Mouse (Mus musculus) adrenal gland, adult 18-20 months (tissue): Measurements from ENCODE around the gene Pigr. TPM values are rescaled to one million over a fixed set of nuclear protein-coding genes. Genes with fewer than 3 reads are reported as not detected.

Source experiments
- DNase-seq, 2 experiments: peaks; one replicate each; pipeline ENCODE4 v3.0.0; 2021 to 2022; ENCODE audit warnings: low spot score in 2 of 2
- total RNA-seq, 2 experiments: library from RNA; stranded (reverse); gene quantifications; 1 replicate in 1 of 2; 2 replicates in 1 of 2; pipeline ENCODE4 v1.2.3; 2021

Gene Pigr
- total RNA-seq, 2 experiments from 2014 or later, result 0.19 to 0.50 TPM

DNA sequence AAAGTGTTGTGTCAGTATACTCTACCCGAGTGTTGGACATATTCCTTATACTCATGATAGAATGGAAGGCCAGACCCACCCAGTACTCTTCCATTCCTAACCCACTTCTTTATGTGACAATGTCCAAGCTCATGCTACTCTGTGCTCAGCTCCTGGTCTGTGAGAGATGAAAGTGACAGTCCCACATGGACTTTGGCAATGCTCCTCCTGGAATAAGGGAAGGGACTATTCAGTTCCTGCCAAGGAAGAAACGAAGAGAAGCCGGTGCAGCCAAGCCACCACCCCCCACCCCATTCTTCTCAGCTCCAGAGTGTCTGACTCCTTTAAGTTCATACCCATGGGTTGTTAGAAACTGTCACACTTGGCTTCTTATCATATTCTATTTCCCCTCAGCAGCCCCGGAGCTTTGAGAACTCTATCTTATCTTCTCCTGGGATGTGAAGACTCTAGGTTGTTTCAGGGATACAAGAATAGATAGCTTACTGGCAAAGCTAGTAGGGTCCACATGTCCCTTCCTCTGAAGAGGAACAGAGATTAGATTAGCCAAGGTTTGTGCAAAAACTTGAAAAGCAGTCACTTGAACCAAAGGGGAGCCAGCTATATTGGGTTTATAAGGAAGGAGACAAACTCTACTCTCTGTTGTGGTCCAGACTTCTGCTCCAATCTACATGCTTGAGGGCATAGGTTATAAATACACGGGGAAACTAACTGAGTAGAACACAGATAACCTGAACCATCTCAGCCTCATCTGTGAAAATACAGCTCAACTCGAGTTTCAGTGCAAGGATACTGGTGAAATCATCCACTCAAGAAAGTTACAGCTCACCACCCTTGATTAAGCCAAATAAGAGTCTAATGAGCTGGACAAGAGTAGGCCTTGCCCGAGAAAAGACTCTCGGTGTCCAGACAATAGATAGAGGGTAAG is 3.7 kb downstream of the Pigr start:
- DNase-seq, result no peak

DNA sequence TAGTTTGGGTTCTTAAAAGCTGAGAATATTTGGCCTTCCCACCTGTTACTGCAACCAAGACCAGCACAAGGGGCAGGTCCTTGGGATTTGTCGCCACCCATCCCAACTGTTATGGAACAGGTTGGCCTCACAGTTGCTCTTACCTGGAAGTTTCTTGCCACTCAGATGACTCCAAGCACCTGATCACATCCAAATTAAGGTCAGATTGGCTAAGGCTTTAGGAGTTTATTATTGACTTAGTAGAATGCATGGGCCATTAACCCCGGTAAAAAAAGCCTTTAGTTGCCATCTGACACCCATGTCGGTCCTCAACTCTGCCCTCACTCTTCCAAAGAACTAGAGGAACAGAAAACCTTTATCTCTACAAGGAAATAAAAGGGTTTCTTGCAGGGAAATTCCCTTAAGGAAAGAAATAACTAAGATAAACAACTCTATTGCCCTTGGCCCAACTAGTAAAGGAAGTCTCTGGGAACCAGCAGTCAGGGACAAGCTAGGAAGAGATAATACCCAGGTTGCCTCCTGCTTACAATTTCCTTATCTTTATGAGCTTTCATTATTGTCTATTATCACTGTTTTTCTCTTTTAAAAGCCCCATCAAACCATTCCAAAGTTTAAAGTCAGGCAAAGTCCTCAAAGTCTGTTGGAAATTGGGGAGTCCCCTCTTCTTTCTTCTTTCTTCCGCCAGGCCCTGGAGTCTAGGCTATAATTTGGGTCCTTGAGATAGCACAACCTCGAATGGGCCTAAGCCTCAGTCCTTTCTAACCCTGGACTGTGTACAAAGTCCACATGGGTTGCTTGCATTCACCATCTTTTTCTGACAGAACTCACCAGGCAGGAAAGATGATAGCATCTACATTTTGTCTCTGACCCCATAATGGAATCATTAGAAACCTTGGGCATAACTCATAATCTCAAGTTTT is 6.0 kb downstream of the Pigr start:
- DNase-seq, result no peak

DNA sequence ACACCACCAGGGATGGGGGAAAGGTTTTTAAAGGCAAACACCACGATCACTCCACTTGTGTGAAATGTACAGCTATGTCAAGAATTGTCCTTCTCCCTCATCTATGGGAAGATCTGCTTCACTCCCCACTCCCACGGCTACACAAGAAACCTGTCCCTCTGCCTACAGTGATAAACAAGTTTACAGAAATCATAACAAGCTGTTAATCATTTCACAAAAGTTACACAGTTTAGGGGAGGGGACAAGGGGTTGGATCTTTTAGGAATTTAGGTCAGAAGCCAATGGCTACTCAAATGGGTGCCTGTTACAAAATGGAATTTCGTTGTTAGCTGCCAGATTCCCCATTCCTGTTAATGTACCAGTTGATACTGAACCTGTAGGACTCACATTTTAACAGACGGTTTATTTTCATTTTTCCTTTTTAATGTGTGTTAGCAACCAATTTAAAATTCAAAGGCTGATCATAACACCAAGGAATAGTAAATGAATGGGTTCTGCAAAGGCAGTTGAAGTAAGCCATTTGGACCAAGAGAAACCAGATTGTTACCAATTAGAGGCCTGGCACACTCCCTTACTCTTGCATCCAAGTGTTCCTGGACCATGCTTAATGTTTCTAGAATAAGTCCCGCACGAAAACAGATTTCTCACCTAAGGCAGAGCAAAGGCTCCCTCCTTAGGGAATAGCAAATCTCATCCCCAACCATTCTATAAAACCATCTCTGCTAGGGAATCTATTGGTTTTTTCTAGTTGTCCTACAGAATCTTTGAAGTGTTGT is 8.9 kb downstream of the Pigr start:
- DNase-seq, result no peak

DNA sequence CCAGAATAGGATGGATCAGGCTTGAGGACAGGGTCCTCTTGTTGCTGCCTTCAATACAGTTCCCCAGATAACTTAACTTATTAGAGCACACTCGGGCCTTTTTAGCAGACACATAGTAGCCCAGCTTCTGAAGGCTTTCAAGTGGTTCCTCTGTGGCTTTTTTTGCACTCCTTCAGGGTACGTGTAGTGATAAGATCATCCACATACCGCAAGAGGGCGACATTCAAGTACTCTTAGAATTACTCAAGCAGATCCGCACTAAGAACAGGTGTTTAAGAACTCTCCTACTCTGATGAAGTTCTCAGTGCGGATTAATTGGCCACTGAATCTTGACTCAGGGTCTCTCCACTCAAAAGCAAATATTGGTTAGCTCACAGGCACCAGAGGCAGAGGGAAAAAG is 11.8 kb downstream of the Pigr start:
- DNase-seq, result no peak

DNA sequence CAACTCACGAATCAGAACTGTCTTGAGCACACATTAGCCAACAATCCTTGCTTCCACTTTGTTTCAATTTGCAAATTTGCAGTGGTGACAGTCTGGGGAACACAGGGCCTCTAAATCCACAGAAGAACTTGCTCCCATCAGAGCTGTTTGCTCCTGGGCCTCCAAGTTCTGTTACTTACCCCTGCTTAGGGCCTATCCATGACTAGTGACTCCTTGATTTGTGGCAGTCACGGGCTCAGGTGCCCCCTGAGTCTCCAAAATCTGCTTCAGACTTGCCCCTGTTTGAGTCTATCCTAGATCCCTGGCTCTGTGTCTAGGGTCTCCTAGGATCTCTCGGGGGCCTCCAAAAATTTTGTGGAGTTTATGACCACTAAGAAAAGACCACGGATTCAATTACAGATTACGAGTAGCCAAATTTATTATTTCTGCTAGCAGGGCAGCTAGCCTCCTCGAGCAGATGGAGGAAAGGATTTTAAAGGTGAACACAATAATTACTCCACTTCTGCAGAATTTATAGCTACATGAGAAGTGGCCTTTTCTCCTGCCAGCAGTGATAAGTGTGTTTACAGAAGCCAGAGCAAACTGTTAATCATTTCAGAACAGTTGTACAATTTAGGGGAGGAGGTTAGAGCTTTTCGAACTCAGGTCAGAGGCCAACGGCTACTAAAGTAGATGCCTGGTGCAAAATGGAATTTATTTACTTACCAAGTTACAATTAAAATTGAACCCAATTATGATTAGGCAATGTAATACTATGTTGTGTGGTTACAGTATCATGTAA is 14.3 kb downstream of the Pigr start:
- DNase-seq, result no peak

DNA sequence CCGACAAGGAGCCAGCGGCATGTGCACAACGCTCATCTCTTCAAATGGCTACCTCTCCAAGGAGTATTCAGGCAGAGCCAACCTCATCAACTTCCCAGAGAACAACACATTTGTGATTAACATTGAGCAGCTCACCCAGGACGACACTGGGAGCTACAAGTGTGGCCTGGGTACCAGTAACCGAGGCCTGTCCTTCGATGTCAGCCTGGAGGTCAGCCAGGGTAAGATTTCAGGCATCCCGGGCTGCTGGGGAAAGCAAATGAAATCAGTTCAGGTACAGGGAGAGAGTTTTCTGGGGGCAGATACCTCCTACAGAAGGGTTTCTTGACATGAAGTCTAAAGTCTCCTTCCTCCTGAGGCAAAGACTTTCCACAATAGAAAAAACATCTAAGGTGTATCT is 15.1 kb downstream of the Pigr start:
- DNase-seq, result no peak

DNA sequence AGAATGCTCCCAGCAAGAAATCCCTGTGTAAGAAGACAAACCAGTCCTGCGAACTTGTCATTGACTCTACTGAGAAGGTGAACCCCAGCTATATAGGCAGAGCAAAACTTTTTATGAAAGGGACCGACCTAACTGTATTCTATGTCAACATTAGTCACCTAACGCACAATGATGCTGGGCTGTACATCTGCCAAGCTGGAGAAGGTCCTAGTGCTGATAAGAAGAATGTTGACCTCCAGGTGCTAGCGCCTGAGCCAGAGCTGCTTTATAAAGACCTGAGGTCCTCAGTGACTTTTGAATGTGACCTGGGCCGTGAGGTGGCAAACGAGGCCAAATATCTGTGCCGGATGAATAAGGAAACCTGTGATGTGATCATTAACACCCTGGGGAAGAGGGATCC is 18.0 kb downstream of the Pigr start:
- no peak for DNase-seq

DNA sequence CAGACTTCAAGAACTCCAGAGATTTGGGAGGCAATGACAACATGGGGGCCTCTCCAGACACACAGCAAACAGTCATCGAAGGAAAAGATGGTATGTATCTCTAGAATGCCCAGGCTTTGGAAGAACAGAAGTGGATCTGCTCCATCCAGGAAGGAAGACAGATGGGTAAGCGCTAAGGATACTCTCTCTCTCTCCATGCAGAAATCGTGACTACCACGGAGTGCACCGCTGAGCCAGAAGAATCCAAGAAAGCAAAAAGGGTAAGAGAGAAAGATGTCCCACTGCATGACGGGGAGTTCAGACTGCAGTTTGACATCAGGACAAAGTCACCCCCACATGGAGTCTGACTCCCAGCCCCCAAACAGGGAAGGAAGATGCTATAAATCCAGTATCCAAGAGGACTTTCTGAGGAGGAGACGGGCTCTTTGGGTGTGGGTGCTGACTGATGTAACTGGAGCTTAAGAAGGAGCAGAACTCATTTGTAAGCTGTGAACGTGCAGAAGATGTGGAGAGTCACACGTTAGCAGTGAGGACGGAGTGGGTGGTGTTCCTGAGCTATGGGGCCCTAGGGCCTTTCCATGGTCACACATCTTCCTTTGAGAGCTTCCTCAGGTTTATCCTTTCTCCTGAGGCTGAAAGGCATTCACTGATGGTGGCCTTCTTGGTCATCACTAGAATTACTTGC is 23.2 kb downstream of the Pigr start:
- no peak for DNase-seq

DNA sequence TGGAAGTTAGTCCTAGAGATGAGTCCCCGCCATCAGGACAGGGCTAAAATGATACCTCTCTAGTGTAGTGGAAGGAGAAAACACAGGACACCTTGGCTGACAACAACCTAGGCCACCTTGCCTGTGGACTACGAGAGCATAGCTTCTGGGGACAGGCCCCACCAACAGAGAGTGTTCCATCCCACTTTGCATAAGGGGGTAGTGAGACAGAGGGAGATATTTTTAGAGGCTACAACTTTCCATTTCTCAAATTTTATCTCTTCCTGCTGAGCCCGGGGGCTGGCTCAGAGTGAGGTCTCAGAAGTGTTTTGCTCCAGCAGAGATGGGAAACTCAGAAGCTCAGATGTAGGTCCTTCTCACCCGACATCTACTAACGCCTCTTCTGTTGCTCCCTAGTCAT is 23.9 kb downstream of the Pigr start:
- DNase-seq, result no peak

DNA sequence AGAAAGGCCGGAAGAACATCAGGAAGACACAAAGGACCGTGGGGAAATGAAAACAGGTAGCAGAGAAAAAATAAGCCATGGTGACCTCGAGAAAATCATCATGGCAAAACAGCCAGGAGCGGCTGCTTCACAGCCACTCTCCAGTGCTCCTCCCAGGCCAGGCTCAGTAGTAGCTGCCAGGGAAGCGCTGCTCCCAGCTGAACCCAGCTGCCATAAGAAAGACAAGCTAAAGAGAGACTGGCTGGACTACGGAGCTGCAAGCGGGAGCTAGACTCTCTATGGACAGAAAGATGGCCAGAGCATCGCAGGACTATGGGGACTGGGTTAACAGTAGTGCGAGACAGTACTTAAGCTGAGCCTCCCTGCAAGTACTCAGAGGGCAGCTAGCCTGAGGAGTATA is 28.3 kb downstream of the Pigr start:
- DNase-seq, result no peak

DNA sequence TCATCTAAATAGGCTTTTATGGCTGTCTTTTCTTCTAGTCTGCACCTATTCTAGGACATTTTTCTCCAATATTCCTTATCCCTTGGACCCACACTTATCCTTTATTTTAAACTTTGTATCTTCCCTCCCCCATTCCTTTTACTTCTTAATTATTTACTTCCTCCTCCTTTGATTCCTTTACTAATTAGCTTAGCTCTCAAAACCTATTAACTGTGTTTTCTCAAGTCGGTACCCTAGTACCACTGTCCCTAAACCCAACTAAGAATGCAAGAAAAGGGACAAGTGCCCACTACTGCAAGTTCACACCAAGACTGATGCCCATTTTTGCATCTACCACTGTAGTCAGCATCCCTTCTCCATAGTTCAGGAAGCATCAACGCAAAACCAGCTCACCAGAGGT is 29.2 kb downstream of the Pigr start:
- no peak for DNase-seq

DNA sequence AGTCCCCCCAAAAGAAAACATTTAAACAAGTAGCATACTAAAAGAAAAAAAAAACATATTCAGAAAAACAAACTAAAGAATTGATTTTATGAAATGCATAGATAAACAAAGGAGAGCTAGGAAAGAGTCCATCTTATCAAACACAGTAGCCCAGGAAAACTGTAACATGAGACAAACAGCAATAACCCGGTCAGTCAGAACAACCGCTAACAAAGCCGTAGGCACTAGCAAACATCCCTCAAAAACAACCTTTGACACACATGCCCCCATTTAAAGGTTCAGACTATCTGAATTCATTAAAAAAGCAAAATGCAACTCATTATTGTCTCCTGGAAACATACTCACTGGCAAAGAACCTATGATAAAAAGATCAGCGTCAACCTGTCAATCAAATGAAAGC is 31.0 kb downstream of the Pigr start:
- DNase-seq, result no peak

DNA sequence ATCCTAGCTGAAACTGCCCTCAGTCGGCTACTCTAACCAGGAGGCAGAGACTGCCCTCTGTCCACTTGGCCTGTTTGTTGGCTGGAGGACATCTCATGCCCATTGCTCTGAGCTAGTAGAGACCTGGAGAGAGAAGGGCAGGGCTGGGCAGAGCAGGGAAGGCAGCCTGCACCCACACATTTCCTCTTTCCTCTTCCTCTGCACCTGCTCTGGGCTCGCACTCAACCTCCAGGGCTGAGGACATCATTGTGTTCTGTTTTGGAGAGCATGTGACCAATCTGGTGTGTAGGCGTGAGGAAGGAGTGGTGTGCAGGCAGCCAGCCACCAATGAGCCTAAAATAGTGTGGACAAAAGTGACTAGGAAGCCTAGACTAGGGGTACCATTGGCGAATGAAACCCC is 37.8 kb downstream of the Pigr start:
- no peak for DNase-seq

DNA sequence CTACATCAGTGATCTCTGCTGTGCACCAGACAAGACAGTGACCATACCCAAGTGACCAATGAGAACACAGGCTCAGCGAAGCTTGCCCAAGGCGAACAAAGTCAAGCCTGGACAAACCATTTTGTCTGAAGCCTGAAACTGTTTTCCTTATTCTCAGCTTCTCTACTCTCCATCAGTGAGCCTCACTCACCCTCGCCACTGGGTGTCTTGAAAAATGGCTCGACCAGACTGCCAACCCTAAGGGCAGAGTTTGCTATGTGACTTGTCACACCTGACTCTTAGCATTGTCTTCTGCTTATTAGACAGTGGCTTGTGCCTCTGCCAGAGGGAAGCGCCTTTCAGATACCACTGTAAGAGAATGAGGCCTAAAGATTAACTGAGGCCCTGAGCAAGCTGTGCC is 38.3 kb downstream of the Pigr start:
- DNase-seq, result no peak

DNA sequence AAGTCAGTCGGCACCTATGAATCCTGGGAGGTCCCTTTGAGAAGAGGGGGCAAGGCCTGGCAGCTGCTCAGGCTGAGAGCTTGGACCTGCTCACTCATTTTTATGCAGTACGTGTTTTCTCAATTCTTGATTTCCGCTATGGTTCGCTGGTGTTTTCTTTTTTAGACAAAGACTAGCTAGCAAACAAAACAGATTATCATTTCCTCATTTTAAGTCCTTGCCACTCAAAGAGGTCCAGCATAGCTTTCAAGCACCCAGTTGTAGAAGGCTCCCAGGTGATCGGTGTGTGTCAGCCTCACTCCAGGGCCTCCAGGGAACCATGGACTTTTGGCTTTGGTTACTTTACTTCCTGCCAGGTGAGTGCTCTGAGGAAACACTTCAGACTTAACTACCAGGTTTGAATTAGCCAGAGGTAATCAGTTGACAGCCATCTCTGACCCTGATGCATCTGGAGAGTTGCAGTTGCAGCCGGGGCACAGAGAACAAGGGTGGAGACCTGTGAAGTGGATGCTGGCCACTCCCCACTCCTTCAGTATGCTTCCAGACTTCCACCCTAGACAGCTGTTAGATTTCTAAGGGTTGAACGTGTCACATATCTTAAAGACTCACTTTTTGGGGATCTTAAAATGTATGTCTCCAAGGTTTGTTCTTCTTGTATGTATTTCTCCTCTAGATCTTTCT is 39.2 kb downstream of the Pigr start, which contains the start of gene Fcmr:
Gene Fcmr, plus strand, starts transcription at position 129 of the 681 bp plus-strand sequence.
- no peak for DNase-seq

DNA sequence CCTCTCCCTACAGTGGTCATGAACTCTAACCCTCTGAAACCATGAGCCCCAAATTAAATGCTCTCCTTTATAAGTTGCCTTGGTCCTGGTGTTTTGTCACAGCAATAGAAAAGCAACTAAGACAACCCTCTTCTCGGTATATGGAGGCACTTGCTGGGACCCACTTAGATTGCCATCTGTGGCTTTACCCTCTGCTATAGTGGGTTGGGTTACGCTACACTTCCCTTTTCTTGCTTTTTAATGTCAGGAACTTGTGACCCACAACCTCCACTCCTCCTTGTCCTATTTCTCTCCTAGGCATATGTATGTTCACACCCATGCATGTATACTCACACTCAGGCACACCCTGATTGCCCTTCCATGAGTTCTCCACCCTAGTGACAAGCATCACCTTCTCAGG is 46.4 kb downstream of the Pigr start:
- DNase-seq, result no peak

DNA sequence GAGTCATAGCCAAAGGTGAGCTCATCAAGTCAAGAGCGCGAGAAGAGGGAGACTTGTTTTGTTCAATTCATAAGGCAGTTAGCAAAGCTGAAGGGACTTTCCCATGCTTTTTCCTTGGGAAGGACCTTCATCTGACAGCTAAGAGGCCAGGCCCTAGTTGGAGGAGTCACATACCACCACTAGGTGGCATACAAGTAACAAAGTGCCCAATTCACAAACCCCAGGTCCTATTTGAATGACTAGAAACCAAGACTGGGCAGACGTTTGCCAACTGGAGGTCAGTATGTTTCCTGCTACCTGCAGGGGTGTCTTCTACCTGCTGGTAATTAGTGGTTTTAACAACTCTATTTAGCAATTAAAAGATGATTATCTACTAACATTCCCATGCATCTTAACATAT is 48.7 kb downstream of the Pigr start:
- DNase-seq, result peak in 1 of 2 experiments; percentile 31

DNA sequence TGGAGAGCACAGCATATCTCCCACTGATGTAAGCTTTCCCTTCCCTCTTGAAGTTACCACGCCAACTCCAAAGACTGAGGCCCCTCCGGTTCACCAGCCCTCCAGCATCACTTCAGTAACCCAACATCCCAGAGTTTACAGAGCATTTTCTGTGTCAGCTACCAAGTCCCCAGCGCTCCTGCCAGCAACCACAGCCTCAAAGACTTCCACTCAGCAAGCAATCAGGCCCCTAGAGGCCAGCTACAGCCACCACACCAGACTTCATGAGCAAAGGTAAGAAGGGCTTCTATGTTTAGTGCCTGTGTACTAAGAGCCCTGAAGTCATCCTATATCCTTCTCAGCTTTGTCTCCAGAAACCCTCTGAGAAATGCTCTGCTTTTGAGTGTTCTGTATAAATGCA is 49.4 kb downstream of the Pigr start:
- DNase-seq, result no peak

DNA sequence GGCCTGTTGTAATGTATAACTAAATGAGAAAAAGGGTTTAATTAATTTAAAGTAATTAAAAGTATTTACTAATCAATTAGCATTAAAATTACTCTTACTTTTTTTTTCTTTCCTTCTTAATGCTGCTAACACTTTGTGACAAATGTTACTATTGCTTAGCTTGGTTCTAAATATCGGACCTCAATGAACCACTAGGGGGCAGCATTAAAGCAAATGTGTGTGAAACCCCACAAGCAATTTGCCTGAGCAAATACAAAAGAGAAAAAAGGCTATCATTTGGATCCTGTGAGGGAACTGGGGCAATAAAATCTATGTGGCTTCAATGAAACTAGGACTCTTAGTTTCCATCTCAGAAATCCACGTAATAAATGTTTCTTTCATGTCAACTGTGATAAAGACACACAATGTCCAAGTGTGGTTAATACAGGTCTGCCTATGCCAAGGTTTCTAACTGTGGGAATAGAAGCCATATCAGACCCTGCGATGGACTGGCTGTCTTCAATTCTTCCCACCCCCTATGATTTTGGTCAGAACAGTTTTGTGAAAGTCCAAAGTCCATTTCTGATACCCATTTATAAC is 50.5 kb downstream of the Pigr start:
- peak in 1 of 2 experiments; percentile 37 for DNase-seq
